Mouse (Mus musculus) CD4-positive, CD25-positive, alpha-beta regulatory T cell, adult 4 months (primary cell): ENCODE measurements around the gene Ccdc142. TPM values are rescaled to one million over a fixed set of nuclear protein-coding genes. Genes with fewer than 3 reads are reported as not detected.
A peak's percentile ranks its signal among the peaks of the same experiment; 100 is the strongest.

ENCODE experiments used
- ATAC-seq: one replicate; pipeline ENCODE4 v1.8.0; 2017
- polyA plus RNA-seq, 2 experiments: library from polyadenylated mRNA; unstranded; fragments of 100-300 nt; shearing (Covaris generic); gene quantifications; one replicate each; pipeline ENCODE4 v1.2.1; 2017

Gene Ccdc142
- polyA plus RNA-seq = 1 to 10 TPM in 1 of 2 experiments, under 1 TPM in 1; 0.82 to 2.2 TPM

- ATAC-seq = peak; percentile 89
These were observed at the start of gene Ccdc142, which contains the start of gene Gm42688 for GRCm38 (mm10) chr6:83101316-83101687. TSS of gene Ccdc142 (plus strand) at chr6:83101601. TSS of gene Gm42688 (plus strand) at chr6:83101617.

- ATAC-seq = peak; percentile 27
These were observed 48.1 kb upstream of the Ccdc142 start for GRCm38 (mm10) chr6:83053136-83053960.

GRCm38 (mm10) chr6:83054074-83054851 lies 47.1 kb upstream of the Ccdc142 start, which contains the start of gene Aup1:
TSS of gene Aup1 (plus strand) at chr6:83054521.
- peak; percentile 92 for ATAC-seq

- peak; percentile 30 for ATAC-seq
These were observed 46.5 kb upstream of the Ccdc142 start, which contains the start of gene Htra2 for GRCm38 (mm10) chr6:83054871-83055431. TSS of gene Htra2 (minus strand) at chr6:83055273.

GRCm38 (mm10) chr6:83057790-83058189 lies 43.6 kb upstream of the Ccdc142 start, which contains the start of gene Dqx1:
TSS of gene Dqx1 (plus strand) at chr6:83057844.
- no peak for ATAC-seq

GRCm38 (mm10) chr6:83058725-83059124 lies 42.7 kb upstream of the Ccdc142 start:
- ATAC-seq = no peak

- ATAC-seq = peak; percentile 48
These were observed 35.4 kb upstream of the Ccdc142 start for GRCm38 (mm10) chr6:83065995-83066394.

- ATAC-seq = no peak
These were observed 35.0 kb upstream of the Ccdc142 start for GRCm38 (mm10) chr6:83066441-83066840.

GRCm38 (mm10) chr6:83068221-83068620 lies 33.2 kb upstream of the Ccdc142 start:
- ATAC-seq = no peak

GRCm38 (mm10) chr6:83068706-83069487 lies 32.5 kb upstream of the Ccdc142 start:
- no peak for ATAC-seq

GRCm38 (mm10) chr6:83069488-83070246 lies 31.7 kb upstream of the Ccdc142 start:
- ATAC-seq = no peak

GRCm38 (mm10) chr6:83070247-83070310 lies 31.3 kb upstream of the Ccdc142 start, which contains the start of gene Tlx2:
TSS of gene Tlx2 (minus strand) at chr6:83070293.
- no peak for ATAC-seq

- ATAC-seq = no peak
These were observed 30.8 kb upstream of the Ccdc142 start for GRCm38 (mm10) chr6:83070311-83071219.

- no peak for ATAC-seq
These were observed 30.2 kb upstream of the Ccdc142 start for GRCm38 (mm10) chr6:83071220-83071619.

- no peak for ATAC-seq
These were observed 26.4 kb upstream of the Ccdc142 start for GRCm38 (mm10) chr6:83074979-83075378.

- peak; percentile 40 for ATAC-seq
These were observed 23.6 kb upstream of the Ccdc142 start, which contains the start of gene Pcgf1 for GRCm38 (mm10) chr6:83077630-83078323. TSS of gene Pcgf1 (plus strand) at chr6:83077869.

GRCm38 (mm10) chr6:83078324-83078858 lies 23.0 kb upstream of the Ccdc142 start:
- peak; percentile 96 for ATAC-seq

- ATAC-seq = no peak
These were observed 21.2 kb upstream of the Ccdc142 start for GRCm38 (mm10) chr6:83080210-83080609.

- no peak for ATAC-seq
These were observed 17.9 kb upstream of the Ccdc142 start for GRCm38 (mm10) chr6:83083497-83083896.

- no peak for ATAC-seq
These were observed 16.9 kb upstream of the Ccdc142 start for GRCm38 (mm10) chr6:83084477-83084876.
